Mouse (Mus musculus) kidney, embryonic 15.5 days (tissue): ENCODE measurements around the gene Oxgr1. TPM values are rescaled to one million over a fixed set of nuclear protein-coding genes. Genes with fewer than 3 reads are reported as not detected.

Source experiments
- ATAC-seq: fragments of 200-750 bp; cut with Nextera tagmentation; replicated peaks from 2 replicates; pipeline ENCODE4 v1.8.0; 2017; ENCODE audit warnings: moderate TSS enrichment; ENCODE audit not compliant: low FRiP score
- H3K27ac ChIP-seq: fragments of 300-500 bp; sonication (generic); 2 replicates; pipeline ENCODE4 v1.5.1; 2015; ENCODE audit warnings: mild to moderate bottlenecking, inconsistent platforms
- H3K27me3 ChIP-seq: fragments of 300-500 bp; sonication (generic); 2 replicates; pipeline ENCODE4 v1.6.1; 2015; ENCODE audit warnings: inconsistent platforms
- H3K36me3 ChIP-seq: fragments of 300-500 bp; sonication (generic); 2 replicates; pipeline ENCODE4 v1.6.1; 2015; ENCODE audit warnings: inconsistent platforms
- H3K4me1 ChIP-seq: fragments of 300-500 bp; sonication (generic); 2 replicates; pipeline ENCODE4 v1.6.1; 2015; ENCODE audit warnings: inconsistent platforms
- H3K4me2 ChIP-seq: fragments of 300-500 bp; sonication (generic); 2 replicates; pipeline ENCODE4 v1.6.1; 2015; ENCODE audit warnings: moderate library complexity, mild to moderate bottlenecking, inconsistent platforms
- H3K4me3 ChIP-seq: fragments of 300-500 bp; sonication (generic); replicated peaks from 2 replicates; pipeline ENCODE4 v1.5.1; 2015; ENCODE audit warnings: mild to moderate bottlenecking, inconsistent platforms
- H3K9ac ChIP-seq: fragments of 300-500 bp; sonication (generic); 2 replicates; pipeline ENCODE4 v1.6.1; 2015; ENCODE audit warnings: mild to moderate bottlenecking, inconsistent platforms
- H3K9me3 ChIP-seq: fragments of 300-500 bp; sonication (generic); replicated peaks from 2 replicates; pipeline ENCODE4 v1.6.1; 2016; ENCODE audit warnings: inconsistent platforms
- WGBS: fragments of 180-500 bp; shearing (Covaris S2); methylation state at CpG from one replicate; pipeline ENCODE4 v1.1.7; 2015; ENCODE audit warnings: mixed read lengths; 5-methylcytosine and 5-hydroxymethylcytosine counted together
- polyA plus RNA-seq: library from polyadenylated mRNA; unstranded; fragments of >200 nt; fragmentation: Nextera tagmentation; extraction: Ambion mirVana; gene quantifications from 2 replicates; pipeline ENCODE4 v1.2.1, GENCODE M21; 2015

The Oxgr1 gene
- polyA plus RNA-seq = 0.99 and 1.2 TPM in 2 replicates

DNA sequence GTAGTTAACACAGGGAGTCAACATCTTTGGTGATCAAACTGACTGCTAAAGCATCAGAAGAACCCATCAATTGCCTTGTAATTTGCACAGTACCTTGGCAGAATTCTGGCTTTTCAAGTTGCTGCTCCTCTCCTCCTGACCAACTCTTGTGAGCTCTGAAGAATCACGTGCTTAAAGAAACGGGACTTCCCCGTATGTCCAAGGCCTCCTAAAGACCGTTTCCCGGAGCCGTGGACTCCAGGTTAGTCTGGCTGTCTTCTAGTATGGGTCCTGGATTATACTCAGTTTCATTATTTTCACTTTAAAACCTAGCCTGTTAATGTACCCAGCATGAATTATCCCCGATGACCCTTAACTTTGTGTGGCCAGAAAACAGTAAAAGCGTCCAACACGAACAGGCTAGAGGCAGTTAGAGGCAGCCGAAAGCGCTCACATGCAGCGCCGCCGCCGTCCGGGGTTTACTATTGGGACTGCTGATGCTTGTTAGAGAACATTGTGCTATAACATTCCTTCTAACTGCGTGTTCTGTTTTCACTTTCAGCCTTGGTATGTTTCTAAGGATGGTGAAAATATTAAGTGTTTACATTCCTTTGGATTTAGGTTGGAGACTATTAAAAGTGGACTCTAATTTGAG is at the start of gene Oxgr1:
Gene Oxgr1 (minus strand): TSS at position 249 of the 634 bp plus-strand sequence.
- Histone ChIP-seq H3K9ac (no peak within 1 kb of the TSS), H3K9me3 (no peaks in the 10 kb centered on the region), H3K4me1 (no peaks in the 10 kb centered on the region), H3K27me3 (no peaks in the 10 kb centered on the region), H3K4me3 (no peak within 1 kb of the TSS), H3K27ac (no peak within 1 kb of the TSS), H3K4me2 (no peak within 1 kb of the TSS), H3K36me3 (no peaks in the 10 kb centered on the region)
- WGBS = 81% methylated on average over 17 of the region's 17 CpGs
- ATAC-seq = no peak

DNA sequence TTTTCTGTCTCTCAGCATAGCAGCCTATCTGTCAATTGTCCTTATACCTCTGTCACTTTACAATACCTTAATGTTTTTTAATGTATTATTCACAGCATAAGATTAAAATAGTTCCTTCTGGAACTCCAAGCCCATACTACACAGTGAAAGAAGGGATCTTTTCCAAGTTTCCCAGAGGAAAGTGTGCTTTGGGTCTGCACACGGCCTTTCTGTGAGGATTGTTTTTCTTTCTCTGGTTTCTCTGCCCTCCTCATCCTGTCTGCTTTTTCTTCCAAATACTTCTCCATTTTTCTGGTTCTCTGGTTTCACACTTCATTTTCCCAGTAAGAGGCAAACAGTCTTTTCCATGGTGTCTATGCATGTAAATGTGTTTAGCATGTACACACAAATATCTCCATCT is 48.2 kb upstream of the Oxgr1 start:
- ATAC-seq = 0 out of 2 replicates have a peak, but pooled peaks have one; percentile 15
- H3K4me2 ChIP-seq = no peak overlapping the region
- no peaks in the 10 kb centered on the region for H3K36me3 ChIP-seq
- no peak overlapping the region for H3K4me3 ChIP-seq
- no peaks in the 10 kb centered on the region for H3K27me3 ChIP-seq
- H3K4me1 ChIP-seq = peaks cover 13% of the 10 kb centered on the region; the same call in 1 of the 2 replicates
- no peak overlapping the region for H3K9ac ChIP-seq
- H3K27ac ChIP-seq = peak overlapping the region; percentile 49; the same call in 1 of the 2 replicates
- H3K9me3 ChIP-seq = no peaks in the 10 kb centered on the region
- WGBS = 24% methylated on average over 1 of the region's 1 CpGs

DNA sequence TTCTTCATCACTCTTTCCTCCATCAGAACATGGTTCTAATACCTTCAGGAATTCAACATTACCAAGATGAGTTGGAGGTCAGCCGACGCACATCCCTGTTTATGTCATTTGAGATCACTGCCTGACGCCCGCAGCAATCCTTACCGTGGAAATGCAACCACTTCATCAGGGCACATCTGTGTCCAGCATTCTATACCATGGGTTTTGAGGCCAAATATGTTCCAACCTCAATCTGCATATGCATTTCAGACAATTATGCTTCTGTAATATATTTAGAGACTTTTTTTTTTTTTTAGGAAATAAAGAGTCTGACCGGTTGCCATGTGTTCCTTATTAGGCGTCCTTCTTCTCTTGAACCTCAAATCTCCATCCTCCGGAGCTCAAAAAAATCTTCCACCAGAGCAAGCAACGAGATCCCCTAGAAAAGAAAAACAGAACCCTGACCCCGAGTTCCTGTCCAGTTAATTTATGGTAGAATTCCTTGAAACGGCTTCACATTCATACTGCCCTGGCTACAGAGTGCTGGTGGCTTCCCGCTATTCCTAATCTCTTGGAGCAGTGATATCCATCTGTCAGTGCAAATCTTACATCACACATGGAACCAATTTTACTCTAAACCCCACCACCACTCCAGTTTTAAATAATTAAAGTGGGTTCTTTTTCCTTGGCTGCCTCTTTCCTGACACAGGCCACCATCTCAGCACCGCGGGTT is 47.6 kb upstream of the Oxgr1 start:
- peak overlapping the region; percentile 49; the same call in 1 of the 2 replicates for H3K27ac ChIP-seq
- WGBS = 24% methylated on average over 14 of the region's 14 CpGs

DNA sequence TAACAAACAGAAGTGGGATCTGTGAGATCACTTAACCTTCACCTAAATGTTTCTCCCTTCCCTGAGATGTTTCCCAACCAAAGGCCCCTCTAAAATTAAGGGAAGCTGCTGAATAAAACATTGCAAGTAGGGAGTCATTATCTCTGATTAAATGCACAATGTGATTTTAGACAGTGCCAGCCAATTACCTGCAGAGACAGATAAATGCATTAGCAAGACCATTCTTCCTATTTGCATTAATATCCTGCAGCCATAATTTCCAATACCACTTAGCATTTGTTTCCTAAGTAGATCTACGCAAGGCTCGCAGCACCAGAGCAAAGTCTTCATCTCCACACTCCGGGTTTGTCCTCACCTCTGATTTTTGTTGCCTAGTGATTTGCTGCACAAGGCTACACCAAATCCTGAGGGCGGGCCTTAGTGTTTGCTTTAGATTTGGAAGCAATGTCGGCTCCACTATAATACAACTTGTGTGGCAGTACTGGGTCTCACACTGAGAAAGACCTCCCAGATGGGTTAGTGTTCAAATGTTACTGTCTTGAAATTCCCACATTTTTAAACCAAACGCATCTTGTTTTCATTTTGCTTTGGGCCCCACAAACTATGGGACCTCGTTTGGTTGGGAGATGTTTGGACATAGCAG is 46.9 kb upstream of the Oxgr1 start:
- WGBS = 73% methylated on average over 7 of the region's 7 CpGs
- H3K27ac ChIP-seq = peak overlapping the region; percentile 33; the same call in 1 of the 2 replicates

More for the DNA sequence above, 47.6 kb upstream of the Oxgr1 start:
- H3K9ac ChIP-seq = no peak overlapping the region
- 0 out of 2 replicates have a peak, but pooled peaks have one; percentile 33 for ATAC-seq
- H3K36me3 ChIP-seq = no peaks in the 10 kb centered on the region
- H3K4me3 ChIP-seq = no peak overlapping the region
- H3K27me3 ChIP-seq = no peaks in the 10 kb centered on the region
- H3K4me1 ChIP-seq = peaks cover 13% of the 10 kb centered on the region; the same call in 1 of the 2 replicates
- no peaks in the 10 kb centered on the region for H3K9me3 ChIP-seq
- no peak overlapping the region for H3K4me2 ChIP-seq

DNA sequence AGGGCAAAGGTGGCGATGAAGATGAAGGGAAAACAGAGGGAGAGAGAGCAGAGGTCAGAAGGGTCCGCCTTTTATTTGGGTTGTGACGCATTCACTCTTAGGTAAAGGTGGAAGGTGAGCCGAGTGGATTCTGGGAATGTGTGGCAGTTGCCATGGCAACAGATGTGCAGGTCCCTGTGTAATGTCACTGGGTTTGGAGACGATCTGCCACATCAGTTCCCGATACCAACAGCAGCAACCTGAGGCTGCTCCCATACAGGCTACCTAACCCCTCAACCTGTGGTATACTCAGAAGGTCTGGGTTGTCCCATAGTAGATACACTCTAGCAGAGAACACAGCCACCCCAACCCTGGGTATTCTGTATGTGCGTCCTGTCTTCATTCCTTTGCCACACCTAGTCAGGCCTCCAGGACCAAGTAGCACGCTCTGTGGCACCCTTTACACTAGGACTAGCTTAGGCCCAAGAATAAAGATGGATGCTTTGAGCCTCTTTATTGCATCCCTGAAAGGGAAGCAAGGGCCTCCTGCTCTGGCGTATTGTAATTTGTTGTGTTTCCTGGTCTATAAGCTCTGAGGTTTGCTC is 41.9 kb upstream of the Oxgr1 start:
- Histone ChIP-seq H3K27me3 (no peaks in the 10 kb centered on the region), H3K4me2 (no peak overlapping the region), H3K9me3 (no peaks in the 10 kb centered on the region), H3K36me3 (no peaks in the 10 kb centered on the region), H3K27ac (no peak overlapping the region), H3K4me3 (no peak overlapping the region), H3K4me1 (peaks cover under 1% of the 10 kb centered on the region; the same call in 1 of the 2 replicates), H3K9ac (no peak overlapping the region)
- no peak for ATAC-seq
- WGBS = 80% methylated on average over 9 of the region's 9 CpGs

More for the DNA sequence above, 46.9 kb upstream of the Oxgr1 start:
- Histone ChIP-seq H3K36me3 (no peaks in the 10 kb centered on the region), H3K9ac (no peak overlapping the region), H3K4me1 (peaks cover 13% of the 10 kb centered on the region; the same call in 1 of the 2 replicates), H3K9me3 (no peaks in the 10 kb centered on the region), H3K4me2 (no peak overlapping the region), H3K4me3 (no peak overlapping the region), H3K27me3 (no peaks in the 10 kb centered on the region)
- ATAC-seq = no peak

DNA sequence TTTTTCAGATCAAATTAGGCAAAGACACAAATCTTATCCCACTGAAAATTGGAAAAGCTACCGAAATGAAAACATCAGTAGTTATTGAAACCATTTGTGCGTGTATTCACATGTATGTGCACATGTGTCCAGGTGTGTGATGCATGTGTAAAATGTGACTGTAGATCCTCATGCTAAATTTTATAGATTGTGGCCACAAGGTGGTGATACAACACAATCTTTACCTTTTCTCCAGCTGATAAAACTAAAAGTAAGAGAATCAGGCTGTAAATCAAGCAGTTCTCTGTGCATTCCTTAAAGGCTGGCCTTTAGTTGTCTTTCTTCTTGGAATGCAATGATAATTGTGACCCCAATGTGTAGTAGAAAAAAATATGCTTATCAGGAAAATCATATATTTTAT is 34.0 kb upstream of the Oxgr1 start:
- H3K9me3 ChIP-seq = no peaks in the 10 kb centered on the region
- H3K4me1 ChIP-seq = no peaks in the 10 kb centered on the region
- H3K4me2 ChIP-seq = no peak overlapping the region
- H3K9ac ChIP-seq = no peak overlapping the region
- H3K27me3 ChIP-seq = no peaks in the 10 kb centered on the region
- H3K27ac ChIP-seq = no peak overlapping the region
- WGBS = 49% methylated on average over 2 of the region's 2 CpGs
- no peaks in the 10 kb centered on the region for H3K36me3 ChIP-seq
- ATAC-seq = no peak
- H3K4me3 ChIP-seq = no peak overlapping the region

DNA sequence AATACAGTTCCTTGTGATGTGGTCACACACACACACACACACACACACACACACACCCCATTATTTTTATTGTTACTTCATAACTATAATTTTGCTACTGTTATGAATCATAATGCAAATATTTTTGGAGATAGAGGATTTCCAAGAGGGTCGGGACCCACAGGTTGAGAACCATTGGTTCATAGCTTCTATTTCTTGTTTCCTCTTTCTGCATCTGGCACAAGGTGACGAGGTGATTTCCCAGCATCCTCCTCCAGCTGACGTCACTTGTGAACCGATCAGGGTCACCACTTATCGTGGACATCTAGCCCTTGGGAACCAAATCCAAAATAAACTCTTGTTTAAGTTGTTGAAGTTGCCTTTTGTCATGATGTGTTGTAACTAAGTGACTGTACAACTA is 33.5 kb upstream of the Oxgr1 start:
- 73% methylated on average over 5 of the region's 5 CpGs for WGBS
- no peaks in the 10 kb centered on the region for H3K27me3 ChIP-seq

DNA sequence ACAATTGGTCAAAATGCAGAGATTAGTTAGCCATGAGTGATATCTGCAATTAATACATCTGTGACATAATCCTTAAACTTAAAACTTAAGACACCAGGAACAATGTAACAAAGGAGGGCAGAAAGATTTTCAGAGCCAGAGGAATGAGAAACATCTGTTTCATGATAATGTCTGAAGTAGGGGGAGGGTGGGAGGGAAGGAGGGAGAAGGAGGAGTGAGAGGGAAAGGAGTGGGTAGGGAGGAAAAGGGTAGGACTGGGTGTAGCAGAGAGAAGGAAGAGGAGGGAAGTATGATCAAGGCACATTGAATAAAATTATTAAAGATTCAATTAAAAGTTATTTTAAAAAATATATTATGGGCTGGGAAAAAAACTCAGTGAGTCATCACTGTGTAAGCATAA is 32.0 kb upstream of the Oxgr1 start:
- H3K36me3 ChIP-seq = no peaks in the 10 kb centered on the region
- H3K27me3 ChIP-seq = no peaks in the 10 kb centered on the region
- ATAC-seq = no peak
- no peaks in the 10 kb centered on the region for H3K4me1 ChIP-seq
- no peaks in the 10 kb centered on the region for H3K9me3 ChIP-seq
- no peak overlapping the region for H3K4me2 ChIP-seq
- H3K9ac ChIP-seq = no peak overlapping the region
- H3K27ac ChIP-seq = no peak overlapping the region
- no peak overlapping the region for H3K4me3 ChIP-seq

More for the DNA sequence above, 33.5 kb upstream of the Oxgr1 start:
- no peaks in the 10 kb centered on the region for H3K36me3 ChIP-seq
- no peak overlapping the region for H3K9ac ChIP-seq
- no peak overlapping the region for H3K4me2 ChIP-seq
- ATAC-seq = no peak
- no peaks in the 10 kb centered on the region for H3K4me1 ChIP-seq
- no peak overlapping the region for H3K27ac ChIP-seq
- no peak overlapping the region for H3K4me3 ChIP-seq
- no peaks in the 10 kb centered on the region for H3K9me3 ChIP-seq

DNA sequence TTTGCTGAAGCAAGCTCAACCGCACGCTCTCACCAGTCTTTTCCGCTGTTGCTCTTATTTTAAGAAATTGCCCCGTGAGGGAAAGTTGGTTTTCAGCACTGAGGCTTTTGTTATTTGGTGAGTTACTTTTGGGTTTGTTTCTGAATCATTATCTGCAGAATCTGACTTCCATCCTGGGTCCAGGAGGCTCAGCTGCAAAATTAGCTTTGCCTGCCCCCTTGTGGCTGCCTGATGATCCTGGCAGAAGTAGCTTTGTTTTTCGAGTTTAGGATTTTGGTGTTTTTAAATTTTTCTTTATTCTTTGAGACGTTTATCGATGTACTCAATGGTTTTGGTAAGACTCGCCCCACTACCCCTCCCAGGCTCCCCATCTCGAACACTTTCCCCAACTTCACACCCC is 18.9 kb upstream of the Oxgr1 start:
- Histone ChIP-seq H3K27ac (no peak overlapping the region), H3K9me3 (no peaks in the 10 kb centered on the region), H3K36me3 (no peaks in the 10 kb centered on the region), H3K4me3 (no peak overlapping the region), H3K4me2 (no peak overlapping the region), H3K9ac (no peak overlapping the region), H3K27me3 (no peaks in the 10 kb centered on the region), H3K4me1 (no peaks in the 10 kb centered on the region)
- WGBS = 63% methylated on average over 9 of the region's 9 CpGs
- ATAC-seq = no peak

DNA sequence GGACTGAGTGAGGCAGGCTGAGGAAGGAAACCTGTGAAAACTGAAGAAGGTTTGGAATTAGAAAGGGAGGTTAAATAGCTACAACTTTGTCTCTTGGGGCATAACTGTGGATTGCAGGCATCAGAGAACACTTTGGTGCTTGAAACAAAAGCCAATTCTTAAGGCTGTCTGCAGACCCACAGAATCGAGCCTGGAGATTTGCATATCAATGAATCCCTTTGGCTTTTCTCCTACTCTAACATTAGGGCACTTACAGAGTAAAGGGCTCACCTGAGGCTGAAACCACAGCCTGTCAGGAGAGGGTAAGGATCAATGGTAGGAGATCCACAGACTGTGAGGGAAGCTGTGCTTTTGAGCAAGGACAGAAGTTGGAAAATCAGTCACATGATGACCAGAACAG is 8.8 kb downstream of the Oxgr1 start:
- no peak overlapping the region for H3K4me3 ChIP-seq
- no peaks in the 10 kb centered on the region for H3K4me1 ChIP-seq
- H3K36me3 ChIP-seq = no peaks in the 10 kb centered on the region
- no peak for ATAC-seq
- H3K9ac ChIP-seq = no peak overlapping the region
- no peak overlapping the region for H3K27ac ChIP-seq
- H3K4me2 ChIP-seq = no peak overlapping the region
- 11% methylated on average over 1 of the region's 1 CpGs for WGBS
- H3K9me3 ChIP-seq = no peaks in the 10 kb centered on the region
- H3K27me3 ChIP-seq = no peaks in the 10 kb centered on the region

DNA sequence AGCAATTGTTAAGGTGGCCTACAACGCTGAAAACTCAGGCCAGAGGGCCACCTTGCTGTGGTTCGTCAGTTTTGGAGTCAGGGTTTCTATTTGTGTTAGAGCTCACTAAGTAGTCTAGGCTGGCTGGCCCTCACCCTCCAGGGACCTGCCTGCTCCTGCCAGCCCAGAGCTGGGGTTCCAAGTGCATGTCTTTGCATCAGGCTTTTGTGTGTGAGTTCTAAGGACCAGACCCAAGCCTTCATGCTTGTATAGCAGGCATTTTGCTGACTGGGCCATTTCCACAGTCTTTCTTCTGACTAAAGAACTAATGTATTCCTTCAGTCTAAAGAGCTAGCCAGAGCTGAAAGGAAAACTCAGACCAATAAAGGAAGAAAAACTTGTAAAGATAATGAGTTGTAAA is 22.3 kb downstream of the Oxgr1 start:
- Histone ChIP-seq H3K4me3 (no peak overlapping the region), H3K4me1 (no peaks in the 10 kb centered on the region), H3K27me3 (no peaks in the 10 kb centered on the region), H3K36me3 (no peaks in the 10 kb centered on the region), H3K4me2 (no peak overlapping the region), H3K9ac (no peak overlapping the region), H3K9me3 (no peaks in the 10 kb centered on the region), H3K27ac (no peak overlapping the region)
- WGBS = 66% methylated on average over 2 of the region's 2 CpGs
- ATAC-seq = no peak
